Mouse (Mus musculus) kidney, embryonic 15.5 days (tissue): ENCODE results near the gene Matk. TPM values are rescaled to one million over a fixed set of nuclear protein-coding genes. Genes with fewer than 3 reads are reported as not detected.

Experiments used
- ATAC-seq: fragments of 200-750 bp; cut with Nextera tagmentation; replicated peaks from 2 replicates; pipeline ENCODE4 v1.8.0; 2017; ENCODE audit warnings: moderate TSS enrichment; ENCODE audit not compliant: low FRiP score
- H3K27ac ChIP-seq: fragments of 300-500 bp; sonication (generic); 2 replicates; pipeline ENCODE4 v1.5.1; 2015; ENCODE audit warnings: mild to moderate bottlenecking, inconsistent platforms
- H3K27me3 ChIP-seq: fragments of 300-500 bp; sonication (generic); 2 replicates; pipeline ENCODE4 v1.6.1; 2015; ENCODE audit warnings: inconsistent platforms
- H3K36me3 ChIP-seq: fragments of 300-500 bp; sonication (generic); 2 replicates; pipeline ENCODE4 v1.6.1; 2015; ENCODE audit warnings: inconsistent platforms
- H3K4me1 ChIP-seq: fragments of 300-500 bp; sonication (generic); 2 replicates; pipeline ENCODE4 v1.6.1; 2015; ENCODE audit warnings: inconsistent platforms
- H3K4me2 ChIP-seq: fragments of 300-500 bp; sonication (generic); 2 replicates; pipeline ENCODE4 v1.6.1; 2015; ENCODE audit warnings: moderate library complexity, mild to moderate bottlenecking, inconsistent platforms
- H3K4me3 ChIP-seq: fragments of 300-500 bp; sonication (generic); replicated peaks from 2 replicates; pipeline ENCODE4 v1.5.1; 2015; ENCODE audit warnings: mild to moderate bottlenecking, inconsistent platforms
- H3K9ac ChIP-seq: fragments of 300-500 bp; sonication (generic); 2 replicates; pipeline ENCODE4 v1.6.1; 2015; ENCODE audit warnings: mild to moderate bottlenecking, inconsistent platforms
- H3K9me3 ChIP-seq: fragments of 300-500 bp; sonication (generic); replicated peaks from 2 replicates; pipeline ENCODE4 v1.6.1; 2016; ENCODE audit warnings: inconsistent platforms
- WGBS: fragments of 180-500 bp; shearing (Covaris S2); methylation state at CpG from one replicate; pipeline ENCODE4 v1.1.7; 2015; ENCODE audit warnings: mixed read lengths; 5-methylcytosine and 5-hydroxymethylcytosine counted together
- polyA plus RNA-seq: library from polyadenylated mRNA; unstranded; fragments of >200 nt; fragmentation: Nextera tagmentation; extraction: Ambion mirVana; gene quantifications from 2 replicates; pipeline ENCODE4 v1.2.1, GENCODE M21; 2015

Gene Matk
- polyA plus RNA-seq, 1 experiment from 2014 or later: 6.8 TPM

GRCm38 (mm10) chr10:81272356-81272755 is 19.6 kb downstream of the Matk start:
- Histone ChIP-seq H3K27me3 (no peaks in the 10 kb centered on the region), H3K9me3 (no peaks in the 10 kb centered on the region; the same call in 1 of the 2 replicates), H3K4me1 (peaks cover 12% of the 10 kb centered on the region), H3K36me3 (peaks cover 59% of the 10 kb centered on the region), H3K9ac (no peak overlapping the region), H3K4me2 (no peak overlapping the region), H3K4me3 (no peak overlapping the region), H3K27ac (no peak overlapping the region)
- ATAC-seq: no peak
- WGBS: 95% methylated on average over 21 of the region's 21 CpGs

- Histone ChIP-seq H3K9me3 (no peaks in the 10 kb centered on the region; the same call in 1 of the 2 replicates), H3K27me3 (no peaks in the 10 kb centered on the region), H3K4me1 (peaks cover 6% of the 10 kb centered on the region), H3K9ac (no peak overlapping the region), H3K4me2 (no peak overlapping the region), H3K36me3 (peaks cover 59% of the 10 kb centered on the region), H3K27ac (no peak overlapping the region), H3K4me3 (no peak overlapping the region)
- no peak for ATAC-seq
- WGBS: 94% methylated on average over 19 of the region's 19 CpGs
These were observed 21.1 kb downstream of the Matk start for GRCm38 (mm10) chr10:81273842-81274241.

- WGBS: 84% methylated on average over 22 of the region's 22 CpGs
These were observed 24.9 kb downstream of the Matk start for GRCm38 (mm10) chr10:81277676-81278075.

GRCm38 (mm10) chr10:81279496-81279895 is 26.8 kb downstream of the Matk start:
- Histone ChIP-seq H3K9ac (no peak overlapping the region), H3K9me3 (no peaks in the 10 kb centered on the region; the same call in 1 of the 2 replicates), H3K4me1 (peaks cover 20% of the 10 kb centered on the region), H3K27ac (no peak overlapping the region), H3K27me3 (peaks cover 34% of the 10 kb centered on the region), H3K4me3 (no peak overlapping the region), H3K36me3 (peaks cover 8% of the 10 kb centered on the region), H3K4me2 (peak overlapping the region; percentile 18; the same call in 1 of the 2 replicates)
- 31% methylated on average over 10 of the region's 10 CpGs for WGBS
- ATAC-seq: no peak

More at GRCm38 (mm10) chr10:81277676-81278075, 24.9 kb downstream of the Matk start:
- Histone ChIP-seq H3K4me3 (no peak overlapping the region), H3K4me2 (no peak overlapping the region), H3K27me3 (peaks cover 18% of the 10 kb centered on the region; the same call in 1 of the 2 replicates), H3K9me3 (no peaks in the 10 kb centered on the region; the same call in 1 of the 2 replicates), H3K36me3 (peaks cover 26% of the 10 kb centered on the region), H3K4me1 (peaks cover 6% of the 10 kb centered on the region), H3K27ac (no peak overlapping the region), H3K9ac (no peak overlapping the region)
- ATAC-seq: no peak

GRCm38 (mm10) chr10:81284189-81284588 is 31.5 kb downstream of the Matk start:
- Histone ChIP-seq H3K4me2 (peak overlapping the region; percentile 83), H3K27ac (peak overlapping the region; percentile 54), H3K9me3 (no peaks in the 10 kb centered on the region), H3K27me3 (peaks cover 49% of the 10 kb centered on the region), H3K4me1 (peaks cover 52% of the 10 kb centered on the region), H3K36me3 (no peaks in the 10 kb centered on the region), H3K9ac (no peak overlapping the region), H3K4me3 (peak overlapping the region; percentile 56)
- ATAC-seq: no peak
- 41% methylated on average over 6 of the region's 6 CpGs for WGBS

GRCm38 (mm10) chr10:81284719-81285118 is 32.0 kb downstream of the Matk start:
- Histone ChIP-seq H3K4me2 (peak overlapping the region; percentile 83), H3K9me3 (no peaks in the 10 kb centered on the region), H3K27ac (peak overlapping the region; percentile 54), H3K27me3 (peaks cover 46% of the 10 kb centered on the region), H3K36me3 (no peaks in the 10 kb centered on the region), H3K4me1 (peaks cover 50% of the 10 kb centered on the region), H3K4me3 (peak overlapping the region; percentile 56), H3K9ac (0 out of 2 replicates have a peak overlapping the region, but pooled peaks have one; percentile 42)
- WGBS: 7% methylated on average over 17 of the region's 17 CpGs
- peak; percentile 29; the same call in 1 of the 2 replicates for ATAC-seq

GRCm38 (mm10) chr10:81285694-81286450 is 33.1 kb downstream of the Matk start:
- Histone ChIP-seq H3K27ac (peak overlapping the region; percentile 45; the same call in 1 of the 2 replicates), H3K4me1 (peaks cover 62% of the 10 kb centered on the region), H3K4me3 (peak overlapping the region; percentile 56), H3K36me3 (no peaks in the 10 kb centered on the region), H3K27me3 (peaks cover 51% of the 10 kb centered on the region), H3K9me3 (no peaks in the 10 kb centered on the region), H3K4me2 (peak overlapping the region; percentile 83), H3K9ac (peak overlapping the region; percentile 42)
- ATAC-seq: peak; percentile 75
- WGBS: 2% methylated on average over 53 of the region's 54 CpGs

GRCm38 (mm10) chr10:81286586-81286985 is 33.9 kb downstream of the Matk start:
- Histone ChIP-seq H3K4me1 (peaks cover 68% of the 10 kb centered on the region), H3K27me3 (peaks cover 55% of the 10 kb centered on the region), H3K4me2 (no peak overlapping the region), H3K9ac (no peak overlapping the region), H3K36me3 (no peaks in the 10 kb centered on the region), H3K27ac (no peak overlapping the region), H3K9me3 (no peaks in the 10 kb centered on the region), H3K4me3 (peak overlapping the region; percentile 56; the same call in 1 of the 2 replicates)
- WGBS: 39% methylated on average over 6 of the region's 6 CpGs
- ATAC-seq: no peak

- Histone ChIP-seq H3K4me1 (peaks cover 72% of the 10 kb centered on the region), H3K36me3 (no peaks in the 10 kb centered on the region), H3K9me3 (no peaks in the 10 kb centered on the region), H3K27ac (peak overlapping the region; percentile 46), H3K27me3 (peaks cover 52% of the 10 kb centered on the region), H3K4me3 (no peak overlapping the region), H3K4me2 (peak overlapping the region; percentile 26; the same call in 1 of the 2 replicates), H3K9ac (no peak overlapping the region)
- no peak for ATAC-seq
- 59% methylated on average over 8 of the region's 8 CpGs for WGBS
These were observed 34.9 kb downstream of the Matk start for GRCm38 (mm10) chr10:81287513-81288157.

- Histone ChIP-seq H3K4me3 (no peak overlapping the region), H3K27ac (no peak overlapping the region), H3K4me1 (peaks cover 70% of the 10 kb centered on the region), H3K4me2 (peak overlapping the region; percentile 26; the same call in 1 of the 2 replicates), H3K9ac (no peak overlapping the region), H3K9me3 (no peaks in the 10 kb centered on the region), H3K36me3 (no peaks in the 10 kb centered on the region), H3K27me3 (peaks cover 45% of the 10 kb centered on the region)
- WGBS: 38% methylated on average over 6 of the region's 6 CpGs
- no peak for ATAC-seq
These were observed 35.9 kb downstream of the Matk start for GRCm38 (mm10) chr10:81288601-81289000.

- peaks cover 38% of the 10 kb centered on the region for H3K27me3 ChIP-seq
- H3K27ac ChIP-seq: no peak overlapping the region
- ATAC-seq: no peak
- peak overlapping the region; percentile 17 for H3K4me2 ChIP-seq
- H3K9me3 ChIP-seq: no peaks in the 10 kb centered on the region
- no peaks in the 10 kb centered on the region for H3K36me3 ChIP-seq
- H3K9ac ChIP-seq: no peak overlapping the region
- no peak overlapping the region for H3K4me3 ChIP-seq
- 4% methylated on average over 7 of the region's 7 CpGs for WGBS
- H3K4me1 ChIP-seq: peaks cover 70% of the 10 kb centered on the region
These were observed 36.5 kb downstream of the Matk start for GRCm38 (mm10) chr10:81289278-81289677.

GRCm38 (mm10) chr10:81289811-81290210 is 37.1 kb downstream of the Matk start:
- Histone ChIP-seq H3K27ac (no peak overlapping the region), H3K36me3 (no peaks in the 10 kb centered on the region), H3K4me1 (peaks cover 70% of the 10 kb centered on the region), H3K4me2 (peak overlapping the region; percentile 45), H3K9me3 (no peaks in the 10 kb centered on the region), H3K4me3 (no peak overlapping the region), H3K9ac (no peak overlapping the region), H3K27me3 (peaks cover 33% of the 10 kb centered on the region)
- WGBS: 60% methylated on average over 14 of the region's 14 CpGs
- no peak for ATAC-seq
